Mouse (Mus musculus): ENCODE results near the gene Dhps.

- TF ChIP-seq CTCF (IDR thresholded peaks at IDR 0.05; ENCODE audit: control insufficient read depth, insufficient read depth, insufficient replicate concordance, low read depth, low read length) (peak; percentile 31; the same call in 1 of the 2 replicates), POLR2A (IDR thresholded peaks at IDR 0.05; ENCODE audit: control insufficient read depth, low read depth, low read length) (no peak)
Measured at GRCm38 (mm10) chr8:85076001-85076400, 4.4 kb downstream of the Dhps start.
